In genomic region chr11:103716971-103717370, GRCm38 (mm10) we compare ENCODE assay signal across 16 mouse cellular contexts. TPM values are rescaled to one million over a fixed set of nuclear protein-coding genes. Genes with fewer than 3 reads are reported as not detected.
"Had no signal": no experiment of that assay in that cellular context is flagged by ENCODE, and none has a peak within 500 bp of the region (broad histone marks: within the 10 kb centered on the region; RNA-seq: fewer than 3 reads in every experiment).

No protein-coding gene starts in this region.

- DNase-seq: kidney, adult 18-20 months; kidney, postnatal 10 days; lung, adult 2 months; lung, postnatal 4 days; right cerebral cortex, postnatal 4 days; spleen, adult 18-20 months; thymus, adult 2 months; thymus, postnatal 25 days had no signal

- H3K4me3 ChIP-seq: limb, embryonic 10.5 days; liver, embryonic 15.5 days; myocyte; neural tube, embryonic 15.5 days had no signal

- H3K4me1 ChIP-seq: liver, embryonic 15.5 days had no signal

- ATAC-seq: lung, postnatal 0 days had no signal

- H3K27me3 ChIP-seq: liver, embryonic 15.5 days; neural tube, embryonic 15.5 days had no signal

- H3K9me3 ChIP-seq: limb, embryonic 10.5 days; liver, embryonic 15.5 days; neural tube, embryonic 15.5 days had no signal

- H3K36me3 ChIP-seq: limb, embryonic 10.5 days; liver, embryonic 15.5 days; neural tube, embryonic 15.5 days had no signal

- H3K9ac ChIP-seq: liver, embryonic 15.5 days; neural tube, embryonic 15.5 days had no signal

- H3K27ac ChIP-seq: limb, embryonic 10.5 days; liver, embryonic 15.5 days; neural tube, embryonic 15.5 days had no signal

- H3K4me2 ChIP-seq: liver, embryonic 11.5 days; liver, embryonic 15.5 days; neural tube, embryonic 15.5 days had no signal

RNA-seq across cellular contexts. Expression of gene Wnt9b, which starts 32.6 kb away (rescaled TPM):
- total RNA-seq: megakaryocyte, adult 5-6 weeks had no signal
- polyA plus RNA-seq: myocyte had no signal

RNA-seq across cellular contexts. Expression of gene Wnt3, which starts 57.0 kb away (rescaled TPM):
- total RNA-seq: megakaryocyte, adult 5-6 weeks had no signal
- polyA plus RNA-seq: kidney, embryonic 14.5 days; liver, embryonic 15.5 days had no signal
